Mouse (Mus musculus) olfactory bulb, adult 2 months (tissue): ENCODE data around the gene Ube2n.

Experiments used
- CTCF ChIP-seq: fragments of 200-500 bp; IDR thresholded peaks from 2 replicates; pipeline ENCODE4 v1.5.1; 2012; ENCODE audit warnings: low read depth, mild to moderate bottlenecking, low read length, moderate library complexity; ENCODE audit not compliant: insufficient read depth
- POLR2A ChIP-seq: fragments of 200-500 bp; IDR thresholded peaks from 2 replicates; pipeline ENCODE4 v1.6.1; 2012; ENCODE audit warnings: mild to moderate bottlenecking, low read depth, low read length, moderate library complexity; ENCODE audit not compliant: insufficient read depth

DNA sequence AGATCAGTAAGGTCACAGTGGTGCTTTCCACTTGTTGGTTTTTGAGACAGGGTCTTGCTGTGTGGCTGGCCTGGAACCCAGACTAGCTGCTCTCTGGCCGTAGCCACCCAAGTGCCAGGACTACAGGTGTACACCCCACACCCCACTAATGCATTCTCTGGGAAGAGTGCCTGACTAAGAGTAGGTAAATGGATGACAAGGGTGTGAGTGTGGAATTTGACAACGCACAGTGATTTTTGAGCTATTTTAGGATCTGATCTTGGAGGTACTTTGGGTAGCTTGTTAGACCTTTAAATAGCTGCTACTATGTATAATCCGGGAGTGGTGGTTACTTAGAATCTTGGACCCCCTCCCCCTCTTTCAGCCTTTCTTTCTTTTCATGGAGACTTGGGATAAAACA is 24.3 kb downstream of the Ube2n start:
- no peak for TF ChIP-seq CTCF
- no peak for TF ChIP-seq POLR2A
